Mouse (Mus musculus) adrenal gland, postnatal 4 days (tissue): Measurements from ENCODE around the gene Nemp2. TPM values are rescaled to one million over a fixed set of nuclear protein-coding genes. Genes with fewer than 3 reads are reported as not detected.

ENCODE experiments used
- DNase-seq, 2 experiments: peaks; one replicate each; pipeline ENCODE4 v3.0.0; 2021 to 2022; ENCODE audit warnings: low spot score in 2 of 2, mixed read lengths in 2 of 2
- long read RNA-seq, 2 experiments: library from polyadenylated mRNA; stranded (forward); transcript quantifications; one replicate each; pipeline ENCODE4 v2.0.0; 2021
- total RNA-seq, 2 experiments: library from RNA; stranded (reverse); gene quantifications; 2 replicates each; pipeline ENCODE4 v1.2.3; 2021

Gene Nemp2
- 1 to 10 TPM; 9.2 to 9.8 TPM for total RNA-seq
- long read RNA-seq, experiment 1, partial matches to known transcripts: 1 of 6 reads
- long read RNA-seq, experiment 1, other reads (novel, unspliced or antisense): 3 of 6 reads
- long read RNA-seq, experiment 2, partial matches to known transcripts: 2 of 10 reads
- long read RNA-seq, experiment 2, other reads (novel, unspliced or antisense): 6 of 10 reads

- peak; percentile 84 to 90 for DNase-seq
Observed at GRCm38 (mm10) chr1:52630248-52630936, at the start of gene Nemp2. Nemp2 (plus strand) TSS chr1:52630703.

- no peak for DNase-seq
Observed at GRCm38 (mm10) chr1:52581744-52582143, 48.8 kb upstream of the Nemp2 start.

- DNase-seq: no peak
Observed at GRCm38 (mm10) chr1:52582866-52583265, 47.6 kb upstream of the Nemp2 start.

GRCm38 (mm10) chr1:52596982-52597646, 33.4 kb upstream of the Nemp2 start:
- DNase-seq: no peak

GRCm38 (mm10) chr1:52597761-52598160, 32.7 kb upstream of the Nemp2 start:
- DNase-seq: no peak

- DNase-seq: no peak
Observed at GRCm38 (mm10) chr1:52598361-52598760, 32.1 kb upstream of the Nemp2 start.

GRCm38 (mm10) chr1:52601496-52601895, 29.0 kb upstream of the Nemp2 start:
- no peak for DNase-seq

- no peak for DNase-seq
Observed at GRCm38 (mm10) chr1:52607700-52608099, 22.8 kb upstream of the Nemp2 start.

GRCm38 (mm10) chr1:52608486-52608885, 22.0 kb upstream of the Nemp2 start:
- DNase-seq: no peak

GRCm38 (mm10) chr1:52618217-52618616, 12.3 kb upstream of the Nemp2 start:
- DNase-seq: no peak

GRCm38 (mm10) chr1:52620442-52620841, 10.1 kb upstream of the Nemp2 start:
- DNase-seq: no peak

GRCm38 (mm10) chr1:52630937-52631299, 415 bp downstream of the Nemp2 start:
- DNase-seq: no peak

GRCm38 (mm10) chr1:52631570-52631969, 1.1 kb downstream of the Nemp2 start:
- no peak for DNase-seq

GRCm38 (mm10) chr1:52634251-52634650, 3.7 kb downstream of the Nemp2 start:
- no peak for DNase-seq

- no peak for DNase-seq
Observed at GRCm38 (mm10) chr1:52635932-52636331, 5.4 kb downstream of the Nemp2 start.

GRCm38 (mm10) chr1:52638101-52638500, 7.6 kb downstream of the Nemp2 start:
- no peak for DNase-seq

GRCm38 (mm10) chr1:52639090-52639489, 8.6 kb downstream of the Nemp2 start:
- no peak for DNase-seq

GRCm38 (mm10) chr1:52640266-52640665, 9.8 kb downstream of the Nemp2 start:
- no peak for DNase-seq

- DNase-seq: no peak
Observed at GRCm38 (mm10) chr1:52640736-52641135, 10.2 kb downstream of the Nemp2 start.

- peak; percentile 22 to 57 for DNase-seq
Observed at GRCm38 (mm10) chr1:52648153-52649027, 17.9 kb downstream of the Nemp2 start.

- no peak for DNase-seq
Observed at GRCm38 (mm10) chr1:52650066-52650465, 19.6 kb downstream of the Nemp2 start.
